Mouse (Mus musculus): ENCODE measurements around the gene Trim71.

DNA sequence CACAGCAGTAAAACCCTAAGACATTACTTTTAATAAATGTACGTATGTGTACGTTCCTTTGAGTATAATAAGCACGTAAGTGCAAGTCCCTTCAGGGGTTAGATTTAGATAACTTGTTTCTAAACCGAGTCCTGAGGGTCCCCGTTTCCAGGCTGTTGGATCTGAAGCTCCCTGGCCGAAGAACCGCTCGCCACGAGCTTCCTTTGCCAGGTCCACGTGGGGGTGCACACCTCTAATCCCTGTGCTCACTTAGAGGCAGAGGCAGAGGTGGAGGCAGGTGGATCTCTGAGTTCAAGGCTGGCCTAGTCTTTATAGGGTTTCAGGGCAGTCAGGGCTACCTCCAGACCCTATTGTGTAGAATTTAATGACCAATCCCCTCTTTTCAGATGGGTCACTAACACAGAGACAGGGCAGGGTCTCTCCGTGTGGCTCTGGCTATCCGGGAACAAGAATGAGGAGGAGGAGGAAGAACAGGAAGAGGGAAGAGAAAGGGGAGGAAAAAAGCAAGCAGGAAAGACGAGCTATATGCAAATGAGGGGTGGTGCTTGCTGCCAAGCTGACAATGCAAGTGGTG, 46.2 kb downstream of the Trim71 start:
- no peak for TF ChIP-seq CTCF (IDR thresholded peaks at IDR 0.05; ENCODE audit: insufficient read depth, low read depth, low read length)
- no peak for TF ChIP-seq POLR2A (IDR thresholded peaks at IDR 0.05; ENCODE audit: insufficient read depth, low read depth, low read length)

All from olfactory bulb, adult 2 months (tissue).